Mouse (Mus musculus): ENCODE results near the gene Bzw1. TPM values are rescaled to one million over a fixed set of nuclear protein-coding genes. Genes with fewer than 3 reads are reported as not detected.
"Not testable (repeated sequence)": the region's sequence is repeated elsewhere in the genome, so short reads cannot be mapped to it uniquely, and the experiment has no call there.

Bzw1 gene
- polyA plus RNA-seq, 1 experiment from 2014 or later: 201 TPM

GRCm38 (mm10) chr1:58358958-58359901, 33.5 kb upstream of the Bzw1 start:
- peak; percentile 83 for ATAC-seq
- H3K9ac ChIP-seq (replicated peaks; ENCODE audit: low read depth): no peak overlapping the region
- H3K4me1 ChIP-seq (ENCODE audit: insufficient read depth, low read depth, low read length): no peaks in the 10 kb centered on the region
- no peaks in the 10 kb centered on the region for H3K27me3 ChIP-seq (replicated peaks; ENCODE audit: insufficient read depth, low read length)
- no peak for TF ChIP-seq CTCF (IDR thresholded peaks at IDR 0.05)
- no peak for TF ChIP-seq EP300 (IDR thresholded peaks at IDR 0.05)
- H3K4me2 ChIP-seq (replicated peaks; ENCODE audit: low read depth, low read length): no peak overlapping the region
- H3K27ac ChIP-seq (ENCODE audit: low read length): no peak overlapping the region
- H3K4me3 ChIP-seq (ENCODE audit: low read depth, low read length): no peak overlapping the region
- no peaks in the 10 kb centered on the region for H3K9me3 ChIP-seq (ENCODE audit: low read length)
- DNase-seq (ENCODE audit: low spot score): peak; percentile 58
- H3K36me3 ChIP-seq (ENCODE audit: insufficient read depth, low read length): no peaks in the 10 kb centered on the region
- 69% methylated on average over 19 of the region's 19 CpGs for WGBS

- Histone ChIP-seq H3K4me1 (ENCODE audit: insufficient read depth, low read depth, low read length) (no peaks in the 10 kb centered on the region), H3K27ac (ENCODE audit: low read length) (no peak overlapping the region), H3K9me3 (ENCODE audit: low read length) (no peaks in the 10 kb centered on the region), H3K27me3 (replicated peaks; ENCODE audit: insufficient read depth, low read length) (no peaks in the 10 kb centered on the region), H3K4me2 (replicated peaks; ENCODE audit: low read depth, low read length) (no peak overlapping the region), H3K36me3 (ENCODE audit: insufficient read depth, low read length) (no peaks in the 10 kb centered on the region), H3K9ac (replicated peaks; ENCODE audit: low read depth) (no peak overlapping the region), H3K4me3 (ENCODE audit: low read depth, low read length) (no peak overlapping the region)
- 70% methylated on average over 4 of the region's 4 CpGs for WGBS
- TF ChIP-seq EP300 (IDR thresholded peaks at IDR 0.05) (no peak), CTCF (IDR thresholded peaks at IDR 0.05) (no peak)
- DNase-seq (ENCODE audit: low spot score) (no peak), ATAC-seq (no peak)
Observed at GRCm38 (mm10) chr1:58362296-58362695, 30.4 kb upstream of the Bzw1 start.

- ATAC-seq: no peak
- no peaks in the 10 kb centered on the region for H3K36me3 ChIP-seq (ENCODE audit: insufficient read depth, low read length)
- no peak overlapping the region for H3K4me2 ChIP-seq (replicated peaks; ENCODE audit: low read depth, low read length)
- no peak overlapping the region for H3K27ac ChIP-seq (ENCODE audit: low read length)
- WGBS: 93% methylated on average over 12 of the region's 12 CpGs
- no peak for DNase-seq (ENCODE audit: low spot score)
- H3K9me3 ChIP-seq (ENCODE audit: low read length): no peaks in the 10 kb centered on the region
- TF ChIP-seq CTCF (IDR thresholded peaks at IDR 0.05) (no peak), EP300 (IDR thresholded peaks at IDR 0.05) (no peak)
- H3K4me3 ChIP-seq (ENCODE audit: low read depth, low read length): no peak overlapping the region
- H3K4me1 ChIP-seq (ENCODE audit: insufficient read depth, low read depth, low read length): no peaks in the 10 kb centered on the region
- H3K27me3 ChIP-seq (replicated peaks; ENCODE audit: insufficient read depth, low read length): no peaks in the 10 kb centered on the region
- H3K9ac ChIP-seq (replicated peaks; ENCODE audit: low read depth): no peak overlapping the region
Observed at GRCm38 (mm10) chr1:58364551-58364950, 28.1 kb upstream of the Bzw1 start.

GRCm38 (mm10) chr1:58365829-58366228, 26.9 kb upstream of the Bzw1 start:
- Histone ChIP-seq H3K4me2 (replicated peaks; ENCODE audit: low read depth, low read length) (no peak overlapping the region), H3K4me3 (ENCODE audit: low read depth, low read length) (no peak overlapping the region), H3K9me3 (ENCODE audit: low read length) (no peaks in the 10 kb centered on the region), H3K27ac (ENCODE audit: low read length) (no peak overlapping the region), H3K27me3 (replicated peaks; ENCODE audit: insufficient read depth, low read length) (no peaks in the 10 kb centered on the region), H3K36me3 (ENCODE audit: insufficient read depth, low read length) (no peaks in the 10 kb centered on the region), H3K4me1 (ENCODE audit: insufficient read depth, low read depth, low read length) (no peaks in the 10 kb centered on the region), H3K9ac (replicated peaks; ENCODE audit: low read depth) (no peak overlapping the region)
- WGBS: 97% methylated on average over 3 of the region's 3 CpGs
- TF ChIP-seq CTCF (IDR thresholded peaks at IDR 0.05) (no peak), EP300 (IDR thresholded peaks at IDR 0.05) (no peak)
- no peak for DNase-seq (ENCODE audit: low spot score)
- no peak for ATAC-seq

GRCm38 (mm10) chr1:58366737-58367471, 25.8 kb upstream of the Bzw1 start:
- peak; percentile 33; the same call in 1 of the 2 replicates for ATAC-seq
- 77% methylated on average over 12 of the region's 12 CpGs for WGBS

GRCm38 (mm10) chr1:58369716-58370115, 23.0 kb upstream of the Bzw1 start:
- Histone ChIP-seq H3K4me2 (replicated peaks; ENCODE audit: low read depth, low read length) (no peak overlapping the region), H3K9me3 (ENCODE audit: low read length) (no peaks in the 10 kb centered on the region), H3K27ac (ENCODE audit: low read length) (no peak overlapping the region), H3K27me3 (replicated peaks; ENCODE audit: insufficient read depth, low read length) (no peaks in the 10 kb centered on the region), H3K4me3 (ENCODE audit: low read depth, low read length) (no peak overlapping the region), H3K9ac (replicated peaks; ENCODE audit: low read depth) (no peak overlapping the region), H3K4me1 (ENCODE audit: insufficient read depth, low read depth, low read length) (no peaks in the 10 kb centered on the region), H3K36me3 (ENCODE audit: insufficient read depth, low read length) (no peaks in the 10 kb centered on the region)
- ATAC-seq (no peak), DNase-seq (ENCODE audit: low spot score) (no peak)
- 75% methylated on average over 2 of the region's 2 CpGs for WGBS
- TF ChIP-seq EP300 (IDR thresholded peaks at IDR 0.05): no peak
- no peak for TF ChIP-seq CTCF (IDR thresholded peaks at IDR 0.05)

More at GRCm38 (mm10) chr1:58366737-58367471, 25.8 kb upstream of the Bzw1 start:
- DNase-seq (ENCODE audit: low spot score): peak; percentile 10
- Histone ChIP-seq H3K4me3 (ENCODE audit: low read depth, low read length) (no peak overlapping the region), H3K36me3 (ENCODE audit: insufficient read depth, low read length) (no peaks in the 10 kb centered on the region), H3K9me3 (ENCODE audit: low read length) (no peaks in the 10 kb centered on the region), H3K27ac (ENCODE audit: low read length) (no peak overlapping the region), H3K4me2 (replicated peaks; ENCODE audit: low read depth, low read length) (no peak overlapping the region), H3K9ac (replicated peaks; ENCODE audit: low read depth) (no peak overlapping the region), H3K4me1 (ENCODE audit: insufficient read depth, low read depth, low read length) (no peaks in the 10 kb centered on the region), H3K27me3 (replicated peaks; ENCODE audit: insufficient read depth, low read length) (no peaks in the 10 kb centered on the region)
- TF ChIP-seq EP300 (IDR thresholded peaks at IDR 0.05) (no peak), CTCF (IDR thresholded peaks at IDR 0.05) (no peak)

- not testable (repeated sequence) for H3K9ac ChIP-seq (replicated peaks; ENCODE audit: low read depth); H3K9me3 ChIP-seq (ENCODE audit: low read length); H3K27ac ChIP-seq (ENCODE audit: low read length); H3K4me2 ChIP-seq (replicated peaks; ENCODE audit: low read depth, low read length); H3K4me3 ChIP-seq (ENCODE audit: low read depth, low read length); H3K27me3 ChIP-seq (replicated peaks; ENCODE audit: insufficient read depth, low read length); ATAC-seq; H3K4me1 ChIP-seq (ENCODE audit: insufficient read depth, low read depth, low read length); DNase-seq (ENCODE audit: low spot score); H3K36me3 ChIP-seq (ENCODE audit: insufficient read depth, low read length)
- 75% methylated on average over 2 of the region's 2 CpGs for WGBS
Observed at GRCm38 (mm10) chr1:58374266-58374665, 18.4 kb upstream of the Bzw1 start.

Data from lung, postnatal 0 days (tissue).